Mouse (Mus musculus): ENCODE measurements around the gene Lims1. TPM values are rescaled to one million over a fixed set of nuclear protein-coding genes. Genes with fewer than 3 reads are reported as not detected.

Gene Lims1
- polyA plus RNA-seq, 1 experiment from 2014 or later, result 48.3 TPM

- Histone ChIP-seq H3K9ac (replicated peaks; ENCODE audit: low read depth, low read length) (no peak overlapping the region), H3K9me3 (ENCODE audit: control insufficient read depth, low read length) (no peaks in the 10 kb centered on the region), H3K27ac (ENCODE audit: low read depth, low read length) (no peak overlapping the region), H3K36me3 (ENCODE audit: control insufficient read depth, insufficient read depth, low read length) (no peaks in the 10 kb centered on the region), H3K27me3 (ENCODE audit: control insufficient read depth, insufficient read depth, low read length) (no peaks in the 10 kb centered on the region), H3K4me1 (ENCODE audit: control insufficient read depth, insufficient read depth, low read length) (peaks cover 20% of the 10 kb centered on the region), H3K4me2 (ENCODE audit: low read depth, low read length) (no peak overlapping the region), H3K4me3 (ENCODE audit: low read depth, low read length) (no peak overlapping the region)
- WGBS, result 68% methylated on average over 2 of the region's 2 CpGs
- no peak for ATAC-seq (ENCODE audit: low read depth)
Measured at GRCm38 (mm10) chr10:58383761-58384160, 60.5 kb downstream of the Lims1 start.

GRCm38 (mm10) chr10:58385629-58386028 is 62.4 kb downstream of the Lims1 start:
- no peak overlapping the region for H3K4me3 ChIP-seq (ENCODE audit: low read depth, low read length)
- H3K27me3 ChIP-seq (ENCODE audit: control insufficient read depth, insufficient read depth, low read length), result no peaks in the 10 kb centered on the region
- no peaks in the 10 kb centered on the region for H3K36me3 ChIP-seq (ENCODE audit: control insufficient read depth, insufficient read depth, low read length)
- peaks cover 20% of the 10 kb centered on the region for H3K4me1 ChIP-seq (ENCODE audit: control insufficient read depth, insufficient read depth, low read length)
- 86% methylated on average over 5 of the region's 5 CpGs for WGBS
- no peak overlapping the region for H3K27ac ChIP-seq (ENCODE audit: low read depth, low read length)
- no peak overlapping the region for H3K9ac ChIP-seq (replicated peaks; ENCODE audit: low read depth, low read length)
- H3K9me3 ChIP-seq (ENCODE audit: control insufficient read depth, low read length), result no peaks in the 10 kb centered on the region
- ATAC-seq (ENCODE audit: low read depth), result no peak
- no peak overlapping the region for H3K4me2 ChIP-seq (ENCODE audit: low read depth, low read length)

- Histone ChIP-seq H3K9me3 (ENCODE audit: control insufficient read depth, low read length) (no peaks in the 10 kb centered on the region), H3K4me1 (ENCODE audit: control insufficient read depth, insufficient read depth, low read length) (peaks cover 20% of the 10 kb centered on the region), H3K4me2 (ENCODE audit: low read depth, low read length) (no peak overlapping the region), H3K4me3 (ENCODE audit: low read depth, low read length) (no peak overlapping the region), H3K27me3 (ENCODE audit: control insufficient read depth, insufficient read depth, low read length) (no peaks in the 10 kb centered on the region), H3K27ac (ENCODE audit: low read depth, low read length) (no peak overlapping the region), H3K36me3 (ENCODE audit: control insufficient read depth, insufficient read depth, low read length) (no peaks in the 10 kb centered on the region), H3K9ac (replicated peaks; ENCODE audit: low read depth, low read length) (no peak overlapping the region)
- ATAC-seq (ENCODE audit: low read depth), result no peak
- WGBS, result 96% methylated on average over 3 of the region's 3 CpGs
Measured at GRCm38 (mm10) chr10:58386997-58387396, 63.7 kb downstream of the Lims1 start.

DNA sequence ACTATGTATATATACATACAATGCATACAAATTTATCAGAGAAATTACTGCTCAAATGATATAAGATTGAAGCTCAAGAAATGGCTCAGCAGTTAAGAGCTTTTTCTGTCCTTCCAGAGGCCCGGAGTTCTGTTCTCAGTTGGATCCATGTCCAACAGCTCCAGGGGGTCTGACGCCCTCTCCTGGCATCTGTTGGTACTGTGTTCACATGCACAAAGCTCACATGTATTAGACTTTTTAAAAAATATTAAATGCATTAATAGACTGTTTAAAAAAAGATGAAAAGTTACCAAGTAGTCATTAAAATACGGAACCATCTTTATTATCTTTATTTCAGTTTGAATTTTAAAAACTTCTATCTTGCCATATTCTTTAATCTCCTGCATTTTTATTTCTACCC is 65.4 kb downstream of the Lims1 start:
- Histone ChIP-seq H3K27ac (ENCODE audit: low read depth, low read length) (no peak overlapping the region), H3K4me1 (ENCODE audit: control insufficient read depth, insufficient read depth, low read length) (peaks cover 6% of the 10 kb centered on the region), H3K9ac (replicated peaks; ENCODE audit: low read depth, low read length) (no peak overlapping the region), H3K36me3 (ENCODE audit: control insufficient read depth, insufficient read depth, low read length) (no peaks in the 10 kb centered on the region), H3K4me3 (ENCODE audit: low read depth, low read length) (no peak overlapping the region), H3K4me2 (ENCODE audit: low read depth, low read length) (no peak overlapping the region), H3K27me3 (ENCODE audit: control insufficient read depth, insufficient read depth, low read length) (no peaks in the 10 kb centered on the region), H3K9me3 (ENCODE audit: control insufficient read depth, low read length) (no peaks in the 10 kb centered on the region)
- 90% methylated on average over 3 of the region's 3 CpGs for WGBS
- no peak for ATAC-seq (ENCODE audit: low read depth)

DNA sequence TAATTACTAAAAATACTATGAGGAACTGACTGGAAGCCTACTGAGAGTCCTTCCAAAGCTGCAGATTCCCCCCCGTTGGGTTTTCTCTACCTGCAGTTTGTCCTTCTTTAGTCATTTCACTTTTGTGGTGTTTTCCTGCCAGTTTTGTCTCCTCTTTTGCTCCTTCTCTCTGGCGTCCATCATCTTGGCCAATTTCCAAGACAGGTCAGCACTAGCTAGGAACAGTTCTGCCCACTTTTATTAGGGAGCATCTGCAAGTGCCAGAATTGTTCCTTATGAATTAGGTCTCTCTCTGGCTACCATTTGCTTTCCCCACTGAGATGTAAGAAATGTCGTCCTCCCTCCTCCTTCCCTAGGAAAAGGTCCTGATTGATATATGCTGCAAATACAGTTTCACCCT is 65.9 kb downstream of the Lims1 start:
- Histone ChIP-seq H3K9ac (replicated peaks; ENCODE audit: low read depth, low read length) (no peak overlapping the region), H3K36me3 (ENCODE audit: control insufficient read depth, insufficient read depth, low read length) (no peaks in the 10 kb centered on the region), H3K27ac (ENCODE audit: low read depth, low read length) (no peak overlapping the region), H3K9me3 (ENCODE audit: control insufficient read depth, low read length) (no peaks in the 10 kb centered on the region), H3K4me3 (ENCODE audit: low read depth, low read length) (no peak overlapping the region), H3K4me1 (ENCODE audit: control insufficient read depth, insufficient read depth, low read length) (peaks cover 1% of the 10 kb centered on the region; the same call in 1 of the 2 replicates), H3K27me3 (ENCODE audit: control insufficient read depth, insufficient read depth, low read length) (no peaks in the 10 kb centered on the region), H3K4me2 (ENCODE audit: low read depth, low read length) (no peak overlapping the region)
- ATAC-seq (ENCODE audit: low read depth), result no peak
- WGBS, result 74% methylated on average over 3 of the region's 3 CpGs

- no peak overlapping the region for H3K27ac ChIP-seq (ENCODE audit: low read depth, low read length)
- WGBS, result 92% methylated on average over 4 of the region's 4 CpGs
- H3K4me1 ChIP-seq (ENCODE audit: control insufficient read depth, insufficient read depth, low read length), result no peaks in the 10 kb centered on the region
- no peak for ATAC-seq (ENCODE audit: low read depth)
- no peak overlapping the region for H3K4me3 ChIP-seq (ENCODE audit: low read depth, low read length)
- no peak overlapping the region for H3K4me2 ChIP-seq (ENCODE audit: low read depth, low read length)
- H3K27me3 ChIP-seq (ENCODE audit: control insufficient read depth, insufficient read depth, low read length), result no peaks in the 10 kb centered on the region
- no peaks in the 10 kb centered on the region for H3K9me3 ChIP-seq (ENCODE audit: control insufficient read depth, low read length)
- no peak overlapping the region for H3K9ac ChIP-seq (replicated peaks; ENCODE audit: low read depth, low read length)
- H3K36me3 ChIP-seq (ENCODE audit: control insufficient read depth, insufficient read depth, low read length), result no peaks in the 10 kb centered on the region
Measured at GRCm38 (mm10) chr10:58392435-58392834, 69.2 kb downstream of the Lims1 start.

DNA sequence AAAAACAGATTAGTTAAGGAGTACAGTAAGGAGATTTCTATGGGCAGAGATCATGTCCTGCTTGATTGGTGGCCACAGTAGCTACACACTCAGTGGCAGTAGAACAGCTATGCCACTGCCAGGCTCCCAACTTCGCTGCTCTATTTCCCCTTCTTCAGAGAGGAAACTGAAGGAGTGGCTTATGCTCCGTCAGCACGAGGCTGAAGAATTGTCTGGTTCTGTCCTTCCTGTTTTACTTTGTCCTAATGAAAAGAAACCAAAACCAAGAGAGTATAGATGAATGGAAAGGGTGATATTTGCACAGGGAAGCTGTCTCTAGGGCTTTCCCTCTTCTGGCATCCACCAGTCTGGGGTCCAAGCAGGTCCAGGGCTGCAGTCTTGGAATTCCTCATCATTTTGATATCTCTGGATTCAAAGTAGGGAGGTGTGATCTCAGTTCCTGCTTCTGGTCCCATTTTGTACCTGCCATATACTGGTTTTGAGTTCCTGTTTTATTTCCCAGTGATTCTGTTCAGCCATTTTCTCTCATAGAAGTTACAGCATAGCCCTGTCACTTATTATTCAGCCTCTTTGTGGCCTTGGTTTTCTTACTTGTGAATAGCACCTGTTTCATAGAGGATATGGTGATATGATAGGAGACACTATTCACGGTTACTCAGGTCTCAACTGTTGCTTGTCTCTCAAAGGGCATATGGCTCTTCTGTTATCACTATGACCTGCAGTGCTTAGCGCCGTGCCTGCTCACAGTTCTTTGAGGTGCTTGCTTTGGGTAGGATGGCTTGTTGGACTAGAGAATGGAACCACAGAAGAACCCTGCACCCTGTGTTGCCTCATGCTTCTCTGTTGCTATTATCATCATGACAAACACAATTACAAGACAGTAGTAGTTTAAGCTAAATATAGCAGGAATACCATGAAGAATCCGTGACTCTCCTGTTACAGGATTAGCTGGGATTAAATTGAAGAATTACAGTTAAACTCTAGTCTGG is 70.1 kb downstream of the Lims1 start:
- 88% methylated on average over 7 of the region's 7 CpGs for WGBS

GRCm38 (mm10) chr10:58394170-58394569 is 70.9 kb downstream of the Lims1 start:
- H3K9me3 ChIP-seq (ENCODE audit: control insufficient read depth, low read length), result no peaks in the 10 kb centered on the region
- no peak for ATAC-seq (ENCODE audit: low read depth)
- no peak overlapping the region for H3K4me2 ChIP-seq (ENCODE audit: low read depth, low read length)
- no peak overlapping the region for H3K27ac ChIP-seq (ENCODE audit: low read depth, low read length)
- H3K9ac ChIP-seq (replicated peaks; ENCODE audit: low read depth, low read length), result no peak overlapping the region
- H3K4me3 ChIP-seq (ENCODE audit: low read depth, low read length), result no peak overlapping the region
- 75% methylated on average over 10 of the region's 10 CpGs for WGBS
- H3K27me3 ChIP-seq (ENCODE audit: control insufficient read depth, insufficient read depth, low read length), result no peaks in the 10 kb centered on the region
- H3K4me1 ChIP-seq (ENCODE audit: control insufficient read depth, insufficient read depth, low read length), result no peaks in the 10 kb centered on the region
- no peaks in the 10 kb centered on the region for H3K36me3 ChIP-seq (ENCODE audit: control insufficient read depth, insufficient read depth, low read length)

More for the DNA sequence above, 70.1 kb downstream of the Lims1 start:
- no peak for ATAC-seq (ENCODE audit: low read depth)
- no peak overlapping the region for H3K9ac ChIP-seq (replicated peaks; ENCODE audit: low read depth, low read length)
- H3K4me2 ChIP-seq (ENCODE audit: low read depth, low read length), result no peak overlapping the region
- H3K9me3 ChIP-seq (ENCODE audit: control insufficient read depth, low read length), result no peaks in the 10 kb centered on the region
- no peaks in the 10 kb centered on the region for H3K4me1 ChIP-seq (ENCODE audit: control insufficient read depth, insufficient read depth, low read length)
- H3K27me3 ChIP-seq (ENCODE audit: control insufficient read depth, insufficient read depth, low read length), result no peaks in the 10 kb centered on the region
- no peak overlapping the region for H3K4me3 ChIP-seq (ENCODE audit: low read depth, low read length)
- no peaks in the 10 kb centered on the region for H3K36me3 ChIP-seq (ENCODE audit: control insufficient read depth, insufficient read depth, low read length)
- no peak overlapping the region for H3K27ac ChIP-seq (ENCODE audit: low read depth, low read length)

- H3K9me3 ChIP-seq (ENCODE audit: control insufficient read depth, low read length), result no peaks in the 10 kb centered on the region
- no peaks in the 10 kb centered on the region for H3K4me1 ChIP-seq (ENCODE audit: control insufficient read depth, insufficient read depth, low read length)
- H3K27ac ChIP-seq (ENCODE audit: low read depth, low read length), result no peak overlapping the region
- no peak overlapping the region for H3K4me3 ChIP-seq (ENCODE audit: low read depth, low read length)
- WGBS, result 94% methylated on average over 4 of the region's 4 CpGs
- no peaks in the 10 kb centered on the region for H3K36me3 ChIP-seq (ENCODE audit: control insufficient read depth, insufficient read depth, low read length)
- ATAC-seq (ENCODE audit: low read depth), result no peak
- H3K9ac ChIP-seq (replicated peaks; ENCODE audit: low read depth, low read length), result no peak overlapping the region
- H3K4me2 ChIP-seq (ENCODE audit: low read depth, low read length), result no peak overlapping the region
- no peaks in the 10 kb centered on the region for H3K27me3 ChIP-seq (ENCODE audit: control insufficient read depth, insufficient read depth, low read length)
Measured at GRCm38 (mm10) chr10:58395315-58395714, 72.0 kb downstream of the Lims1 start.
